Mouse (Mus musculus) testis, postnatal 10 days (tissue): Measurements from ENCODE around the gene Actn4.

Experiments
- DNase-seq: peaks from one replicate; pipeline ENCODE4 v3.0.0; 2021; ENCODE audit warnings: low spot score

Actn4 gene

DNA sequence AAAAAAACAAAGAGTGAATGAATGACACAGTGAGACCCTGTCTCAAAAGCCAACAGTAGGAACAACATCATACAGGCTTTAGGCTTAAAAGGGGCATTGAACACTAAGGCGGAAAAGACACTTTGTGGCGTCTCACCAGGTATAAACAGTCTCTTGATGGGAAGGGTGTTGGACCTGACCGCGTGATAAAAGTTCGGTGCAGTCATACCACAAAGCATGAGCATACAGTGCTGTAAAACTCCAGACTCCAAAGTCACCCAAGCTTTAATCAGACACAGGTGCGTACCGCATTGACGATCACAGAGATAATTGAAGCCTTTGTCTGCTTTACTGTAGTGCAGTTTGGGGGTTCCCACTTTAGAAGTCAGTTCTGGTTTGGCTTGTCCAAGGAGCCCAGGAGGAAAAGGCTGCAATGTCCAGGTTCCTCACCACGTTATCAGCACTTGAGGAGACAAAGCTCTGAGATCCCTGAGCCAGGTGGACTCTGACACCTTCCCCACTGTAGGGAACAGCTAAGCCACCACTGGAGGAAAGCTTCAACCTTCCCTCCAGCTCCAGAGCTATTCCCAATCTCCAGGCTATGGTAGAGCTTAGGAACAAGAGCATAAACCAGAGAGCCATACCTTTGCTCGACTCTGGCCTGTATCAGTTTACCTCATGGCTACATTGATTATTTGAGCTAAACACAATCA is 11.6 kb downstream of the Actn4 start:
- no peak for DNase-seq

DNA sequence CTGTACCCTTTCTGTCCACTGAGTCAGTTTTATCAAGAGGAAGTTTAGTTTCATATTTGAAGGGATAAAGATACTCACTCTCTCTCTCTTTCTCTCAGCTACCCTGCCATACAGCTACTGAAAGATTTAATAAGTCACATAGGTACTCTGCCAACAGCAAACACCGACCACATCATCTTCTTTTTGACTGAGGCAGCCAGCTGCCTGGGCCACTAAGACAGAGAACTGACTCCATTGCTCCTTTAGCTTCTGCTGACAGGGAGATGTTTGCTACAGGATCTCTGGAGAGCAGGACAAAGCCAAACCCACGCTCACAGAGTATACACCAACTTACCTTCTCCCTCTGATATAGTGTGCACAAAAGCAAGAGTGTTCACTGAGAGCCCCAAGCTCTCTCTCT is 12.8 kb downstream of the Actn4 start:
- no peak for DNase-seq

DNA sequence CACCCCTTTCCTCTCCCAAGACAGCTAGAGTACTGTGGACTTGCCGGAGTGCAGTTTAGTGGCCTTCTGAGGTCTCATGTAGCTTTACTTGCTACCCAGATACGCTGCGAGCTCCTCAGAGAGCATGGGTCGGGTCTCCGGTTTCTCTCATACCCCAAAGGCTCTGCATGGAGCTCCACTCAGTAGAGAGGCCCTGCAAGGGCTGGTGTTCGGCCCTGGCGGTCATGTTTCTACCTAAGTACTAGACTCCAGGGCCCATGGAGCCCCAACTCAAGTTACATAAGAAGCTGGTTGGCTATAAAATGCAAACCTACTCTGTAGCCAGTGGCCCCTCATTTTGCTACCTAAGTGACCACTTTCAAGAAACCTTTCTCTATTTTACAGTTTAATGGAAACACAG is 13.4 kb downstream of the Actn4 start:
- DNase-seq = no peak

DNA sequence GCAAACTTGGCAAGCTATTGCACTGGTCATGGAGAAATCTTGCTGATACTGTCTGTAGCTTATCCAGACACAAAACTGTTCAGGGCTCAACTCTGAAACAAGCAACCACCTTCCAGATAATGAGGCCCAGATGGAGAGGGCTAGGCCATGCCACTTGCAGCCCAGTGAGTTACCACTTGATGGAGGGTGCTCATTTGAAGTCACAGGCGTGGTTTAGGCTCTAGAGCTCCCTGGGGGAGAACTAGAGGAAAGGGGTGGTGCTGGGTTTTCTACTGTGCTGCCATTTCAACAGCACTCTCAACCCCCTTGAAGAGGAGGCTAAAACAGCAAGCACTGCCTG is 15.9 kb downstream of the Actn4 start:
- no peak for DNase-seq

DNA sequence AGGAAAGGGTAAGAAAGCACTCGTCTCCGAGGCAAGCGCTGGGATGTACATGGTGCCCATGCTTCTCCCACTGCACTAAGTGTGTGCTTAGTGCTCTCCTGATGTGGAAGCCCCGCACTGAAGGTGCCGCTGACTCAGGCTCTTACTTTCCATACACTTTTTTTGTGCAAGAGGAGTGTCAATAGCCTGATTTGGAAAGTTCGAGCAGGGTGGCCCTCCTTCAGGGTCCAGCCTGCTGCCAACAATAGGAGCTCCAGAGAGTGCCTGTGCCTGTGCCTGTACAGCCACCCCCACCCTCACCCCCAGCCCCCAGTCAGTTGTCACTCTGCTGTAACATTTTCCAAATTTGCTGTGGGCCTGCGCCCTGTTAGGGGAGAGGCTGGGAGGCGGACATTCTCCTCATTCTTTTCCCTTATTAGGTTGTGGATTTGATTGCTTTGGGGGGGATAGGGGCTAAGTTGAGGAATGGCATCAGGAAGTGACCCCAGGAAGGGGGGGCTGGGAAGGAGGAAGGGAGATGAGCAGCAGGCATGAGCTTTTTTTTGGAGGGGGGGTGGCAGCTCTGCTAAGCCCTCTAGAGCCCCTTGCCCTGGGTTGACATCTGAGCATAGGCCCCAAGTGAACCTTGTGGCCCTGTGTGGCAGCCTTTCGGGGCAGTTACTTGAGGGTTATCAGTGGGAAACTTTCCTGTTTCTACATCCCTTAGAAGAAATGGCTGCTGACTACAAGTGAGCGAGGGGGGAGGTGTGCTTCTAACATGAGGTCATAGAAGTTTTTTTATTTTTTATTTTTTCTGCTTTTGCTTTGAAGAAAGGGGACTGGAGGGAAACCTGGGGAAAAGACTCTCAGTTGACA is 16.5 kb downstream of the Actn4 start:
- no peak for DNase-seq

DNA sequence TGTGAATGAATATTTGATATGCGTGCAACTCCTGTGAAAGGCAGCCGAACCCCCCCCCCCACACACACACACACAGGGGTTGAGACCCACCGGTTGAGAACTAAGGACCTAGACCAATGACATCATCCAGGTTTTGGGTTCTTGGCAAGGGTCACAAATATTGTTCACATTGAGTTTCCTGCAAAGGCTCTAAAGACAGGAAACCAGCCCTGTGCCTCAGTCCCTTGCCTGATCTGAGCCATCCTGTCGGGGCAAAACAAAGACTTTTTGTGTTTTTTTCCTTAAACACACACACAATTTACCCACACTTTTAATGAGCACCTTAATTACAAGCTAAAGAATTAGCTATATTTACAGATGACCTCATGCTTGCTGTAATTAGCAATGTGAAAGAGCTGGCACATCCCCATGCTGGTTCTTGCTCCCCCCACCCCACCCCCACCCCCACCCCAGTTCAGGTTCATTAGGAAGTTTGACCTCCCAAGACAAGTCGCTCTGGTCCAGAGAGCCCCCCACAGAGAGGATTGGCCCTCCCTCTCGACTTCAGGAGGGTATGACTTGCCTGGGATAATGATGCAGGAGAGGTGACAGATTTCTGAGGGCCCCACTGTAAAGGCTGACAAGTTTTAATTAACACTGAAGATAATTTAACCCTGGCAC is 17.3 kb downstream of the Actn4 start:
- DNase-seq = no peak

DNA sequence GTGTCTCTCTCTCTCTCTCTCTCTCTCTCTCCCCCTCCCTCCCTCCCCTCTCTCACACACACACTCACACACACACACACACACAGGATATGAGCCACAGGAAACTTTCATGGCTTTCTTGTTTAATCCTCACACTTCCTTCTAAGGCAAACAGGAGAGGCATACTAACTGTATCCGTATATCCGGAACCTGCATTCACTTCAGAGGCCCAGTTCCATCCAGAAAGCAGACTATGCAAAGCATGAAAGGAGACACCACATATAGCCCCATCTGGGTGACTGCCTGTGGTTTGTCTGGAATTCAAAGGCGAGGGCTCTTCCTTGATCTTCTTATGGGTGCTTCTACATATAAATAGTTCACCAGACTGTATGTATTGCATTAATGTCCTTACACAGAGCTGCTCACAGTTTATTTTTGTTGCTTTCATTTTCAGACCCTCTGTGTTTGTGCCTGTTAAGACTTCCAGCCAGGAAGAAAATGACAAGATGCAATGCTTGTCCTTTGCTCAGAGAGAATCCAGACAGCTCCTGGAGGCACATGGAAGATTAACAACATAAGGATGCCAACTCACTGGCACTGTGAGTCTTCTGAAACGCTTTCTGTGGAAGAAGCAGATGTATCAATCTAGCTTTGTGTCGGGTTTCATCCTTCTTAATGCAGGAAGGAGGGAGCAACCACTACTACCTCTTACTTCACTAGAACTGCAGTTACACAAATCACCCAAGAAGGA is 18.5 kb downstream of the Actn4 start:
- DNase-seq = no peak

DNA sequence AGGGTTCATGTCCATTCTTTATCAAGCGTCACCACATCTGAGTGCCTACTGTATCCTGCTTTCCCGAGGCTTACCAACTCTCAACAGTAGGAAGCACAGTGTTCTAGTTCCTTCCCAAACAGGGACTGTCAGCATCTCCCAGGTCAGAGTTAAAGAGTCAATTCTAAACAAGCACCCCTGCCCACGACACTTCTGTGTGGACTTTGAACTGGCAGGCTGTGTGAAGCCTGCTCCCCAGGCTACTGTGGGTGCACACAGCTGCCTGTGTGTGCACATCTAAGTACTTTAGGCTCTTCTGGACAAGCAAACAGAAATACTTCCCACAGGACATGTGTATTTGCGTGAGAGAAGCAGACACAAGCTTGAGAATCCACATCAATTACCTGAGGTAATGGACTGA is 20.6 kb downstream of the Actn4 start:
- DNase-seq = no peak

DNA sequence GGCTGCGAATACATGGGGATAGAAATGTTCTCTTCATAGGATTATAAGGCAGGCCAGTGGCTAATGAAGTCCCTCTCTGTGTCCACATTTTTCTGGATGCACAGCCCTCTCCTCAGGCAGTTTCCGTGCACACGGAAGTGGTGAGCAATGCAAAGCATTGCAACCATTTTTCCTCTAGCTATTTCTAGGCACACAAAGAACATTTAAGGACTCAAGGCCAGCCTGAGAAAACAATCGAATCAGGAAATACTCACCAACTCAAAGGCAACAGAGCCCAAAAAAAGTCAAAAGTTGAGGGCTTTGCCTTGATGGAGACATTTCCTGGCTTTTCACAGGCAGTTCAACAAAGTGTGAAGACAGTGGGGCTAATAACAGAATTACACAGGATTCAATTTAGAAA is 21.0 kb downstream of the Actn4 start:
- DNase-seq = no peak

DNA sequence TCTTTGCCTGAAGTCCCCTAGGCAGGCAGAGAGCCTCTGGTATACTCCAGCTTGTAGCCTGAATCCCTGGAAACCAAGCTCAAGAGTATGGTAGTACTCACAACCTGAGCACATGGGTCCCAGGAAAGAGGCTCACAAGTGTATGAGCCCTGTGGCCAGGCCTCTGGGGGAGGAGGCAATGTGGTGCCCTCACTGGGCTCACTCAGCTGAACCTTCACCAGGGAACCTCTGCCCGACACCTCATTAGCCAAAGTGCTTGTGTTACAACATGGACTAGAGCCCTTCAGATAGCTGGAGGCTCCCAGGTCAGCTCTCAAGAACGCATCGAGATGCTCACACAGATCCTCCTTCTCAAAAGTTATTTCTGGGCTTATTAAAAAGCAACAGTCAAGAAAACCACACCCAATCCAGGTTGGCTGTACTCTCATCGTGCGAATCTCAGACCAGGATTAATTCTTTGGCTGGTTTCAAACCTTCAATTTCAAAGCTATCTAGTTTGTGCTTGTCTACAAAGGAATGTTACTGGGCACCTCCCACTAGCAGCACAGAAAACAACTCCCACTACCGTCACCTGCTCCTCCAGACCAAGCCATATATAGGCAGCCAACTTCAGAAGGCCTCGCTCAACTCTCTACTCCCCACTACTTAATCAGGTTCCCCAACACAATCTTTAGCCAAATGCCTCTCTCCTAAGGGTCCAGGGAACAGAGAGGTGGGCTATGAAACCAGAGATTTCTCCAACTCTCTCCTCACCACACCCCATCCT is 22.5 kb downstream of the Actn4 start:
- DNase-seq = no peak

DNA sequence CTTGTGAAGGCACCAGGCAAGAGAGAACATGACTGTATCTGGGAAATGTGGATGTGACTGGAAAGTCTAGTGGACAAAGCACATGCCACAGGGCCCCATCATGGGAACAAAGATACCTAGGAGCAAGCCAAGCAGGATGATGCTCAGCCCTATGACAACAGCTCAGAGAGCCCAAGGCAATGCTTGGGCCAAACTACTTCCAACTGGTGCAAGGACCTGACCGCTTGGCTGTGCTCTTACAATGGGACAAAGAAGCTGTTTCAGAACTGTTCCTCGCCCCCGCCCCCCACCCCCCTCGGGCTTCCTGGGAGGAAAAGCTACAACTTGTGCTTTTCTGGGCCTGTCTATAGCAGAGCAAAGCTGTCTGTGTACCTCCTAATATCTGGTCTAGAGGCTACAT is 23.5 kb downstream of the Actn4 start:
- DNase-seq = no peak

DNA sequence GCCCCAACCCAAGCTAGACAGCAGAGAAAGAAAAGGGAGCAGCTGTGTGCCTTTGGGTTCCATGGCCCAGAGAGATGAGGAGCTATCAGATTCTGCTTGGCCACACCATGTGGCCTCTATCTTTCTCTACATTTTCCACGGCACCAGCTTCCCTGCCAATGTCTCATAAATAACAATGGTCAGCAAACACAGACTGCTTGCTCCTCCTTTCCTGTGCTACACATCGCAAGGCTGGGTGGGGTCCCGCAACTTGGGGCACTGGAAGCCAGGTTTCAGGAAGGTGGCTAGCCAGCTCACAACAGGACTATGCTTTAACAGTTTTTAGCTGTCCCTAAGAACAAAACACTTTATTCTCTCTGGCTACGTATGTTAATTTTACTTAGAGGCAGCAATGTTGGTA is 25.4 kb downstream of the Actn4 start:
- DNase-seq = no peak

DNA sequence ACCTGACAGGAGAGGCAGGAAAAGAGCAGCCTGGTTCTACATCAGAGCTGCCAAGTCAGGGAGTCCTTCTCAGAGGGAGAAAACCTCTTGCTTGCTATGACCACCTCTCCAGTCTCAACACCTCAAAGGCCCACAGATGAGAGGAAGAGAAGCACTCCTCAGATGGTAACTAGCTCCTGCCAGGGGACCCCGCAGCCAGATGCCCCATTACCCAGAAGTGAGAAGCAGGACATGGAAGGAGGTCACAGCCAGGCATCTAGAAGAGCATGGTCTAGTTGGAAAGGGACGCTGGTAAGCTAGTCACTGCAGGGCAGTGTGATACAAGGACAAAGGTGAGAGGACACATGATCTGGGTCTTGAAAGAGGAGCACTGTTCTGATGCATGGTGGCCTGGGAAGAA is 28.3 kb downstream of the Actn4 start:
- no peak for DNase-seq

DNA sequence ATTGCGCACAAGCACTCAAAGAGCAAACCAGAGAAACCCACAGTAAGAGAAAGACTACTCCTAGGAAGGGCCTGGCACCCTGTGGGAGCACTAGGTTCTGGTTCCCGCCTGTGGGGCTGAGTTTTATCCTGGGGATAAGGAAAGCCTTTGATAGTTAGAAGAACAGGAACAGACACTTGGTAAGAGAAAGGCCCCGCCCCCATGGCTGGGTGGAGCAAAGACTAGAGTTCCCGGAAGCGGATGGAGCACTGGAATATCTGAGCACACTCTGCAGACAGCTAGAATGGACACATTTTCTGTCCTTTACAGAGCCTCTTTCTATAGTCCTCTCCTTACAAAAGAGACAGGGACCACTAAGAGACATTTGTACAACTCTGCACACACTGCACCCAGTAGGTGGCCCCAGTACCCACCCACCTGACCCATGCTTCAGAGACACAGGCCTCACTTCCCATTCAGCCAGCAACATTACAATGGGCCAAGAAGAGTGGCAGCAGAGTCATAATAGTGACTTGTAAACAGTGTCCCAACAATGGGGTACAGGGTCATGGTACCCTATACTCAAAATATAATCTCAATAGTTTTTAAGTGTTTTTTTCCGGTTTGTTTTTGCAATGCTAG is 29.6 kb downstream of the Actn4 start:
- DNase-seq = peak; percentile 71

DNA sequence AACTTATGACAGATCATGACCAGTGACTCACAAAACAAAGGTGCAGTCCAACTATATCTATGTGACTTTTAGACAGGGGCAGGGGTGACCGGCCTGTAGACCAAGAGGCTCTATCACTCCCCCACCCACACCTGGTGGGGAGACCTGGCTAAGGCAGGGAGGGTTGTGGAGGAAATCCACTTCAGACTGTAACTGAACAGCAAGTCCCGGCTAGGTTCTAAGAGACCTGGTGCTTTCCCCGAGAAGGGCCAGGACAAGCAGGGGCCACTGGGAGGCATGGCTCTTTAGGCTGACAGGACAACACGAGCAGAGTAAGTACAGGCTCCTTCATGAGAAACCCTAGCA is 30.5 kb downstream of the Actn4 start:
- DNase-seq = no peak

DNA sequence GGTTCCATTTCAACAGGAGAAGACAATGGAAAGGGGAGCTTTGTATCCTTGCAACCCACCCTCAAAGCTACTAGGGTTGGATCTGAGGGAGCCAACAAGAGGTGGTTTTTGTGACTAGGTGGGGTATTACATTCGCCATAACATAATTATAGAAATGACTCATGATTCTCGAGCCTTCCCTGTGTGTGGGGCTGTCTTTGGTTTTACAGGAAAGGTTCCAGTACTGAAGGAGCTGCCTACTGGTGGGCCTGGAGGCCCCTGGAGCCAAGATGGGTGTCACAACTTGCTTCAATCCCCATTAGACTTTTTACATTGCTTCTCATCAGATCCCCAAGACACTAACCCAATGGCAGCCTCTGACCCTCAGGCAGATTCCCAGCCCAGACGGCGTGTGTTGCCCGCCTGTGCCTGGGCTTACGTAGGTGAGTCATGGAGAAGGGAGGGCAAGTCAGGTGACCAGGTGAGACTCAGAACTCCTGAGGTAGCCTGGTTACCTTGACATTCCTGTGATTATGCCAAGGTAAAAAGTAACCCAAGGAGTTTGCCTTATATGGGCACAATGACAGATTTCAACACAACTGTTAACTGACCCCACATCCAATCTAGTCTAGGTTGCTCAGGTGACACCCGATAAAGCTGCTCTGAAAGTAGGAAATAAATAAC is 31.0 kb downstream of the Actn4 start:
- DNase-seq = no peak

DNA sequence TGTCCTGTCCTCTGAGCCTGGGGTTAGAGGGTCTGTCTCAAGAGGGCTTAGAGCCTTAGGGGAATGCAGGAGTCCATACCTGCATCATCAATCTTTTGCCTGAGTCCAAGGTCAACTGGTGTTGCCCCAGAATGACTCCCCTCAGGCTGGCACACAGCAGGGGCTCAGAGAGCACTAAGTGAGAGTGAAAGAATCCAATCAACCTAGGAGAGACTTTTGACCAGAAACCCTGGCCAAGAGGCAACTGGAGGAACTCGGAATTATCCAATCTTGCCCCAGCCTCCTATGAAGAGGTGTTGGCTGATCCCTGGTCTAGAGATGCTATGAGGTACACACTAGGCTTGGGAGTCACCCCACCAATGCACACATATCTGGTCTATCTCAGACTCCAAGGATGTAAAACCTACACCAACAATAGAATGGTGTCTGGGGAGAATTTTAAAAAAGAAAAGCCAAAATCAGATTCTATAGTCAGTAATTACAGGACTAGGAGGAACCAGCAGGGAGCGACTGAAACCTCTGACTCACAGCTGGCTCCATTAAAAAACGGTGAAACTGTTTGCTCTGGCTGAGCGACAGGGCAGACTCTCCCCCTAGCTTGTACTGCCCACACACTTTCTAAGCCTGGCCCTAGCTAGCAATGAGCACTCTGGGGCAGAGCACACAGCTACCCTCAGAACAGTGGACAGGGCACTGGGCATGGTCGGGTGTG is 31.7 kb downstream of the Actn4 start:
- DNase-seq = no peak

DNA sequence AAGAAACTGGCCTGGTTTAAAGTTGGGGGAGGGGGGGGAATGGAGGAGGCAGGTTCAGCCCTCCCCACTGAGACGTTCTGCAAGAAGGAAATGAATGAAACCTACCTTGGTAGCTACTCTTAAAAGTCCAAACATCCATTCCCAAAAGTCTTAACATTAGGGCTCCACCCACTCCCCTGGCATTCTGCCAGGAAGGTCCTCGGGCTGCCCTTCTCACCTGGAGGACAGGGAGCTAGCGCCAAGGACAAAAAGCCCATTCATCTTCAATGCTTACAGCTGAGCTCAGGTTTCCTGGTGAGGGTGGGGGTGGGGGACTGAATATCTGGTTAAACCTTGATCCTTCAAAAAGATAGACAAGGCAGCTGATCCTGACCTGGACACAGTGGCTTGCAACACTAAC is 32.8 kb downstream of the Actn4 start:
- DNase-seq = no peak

DNA sequence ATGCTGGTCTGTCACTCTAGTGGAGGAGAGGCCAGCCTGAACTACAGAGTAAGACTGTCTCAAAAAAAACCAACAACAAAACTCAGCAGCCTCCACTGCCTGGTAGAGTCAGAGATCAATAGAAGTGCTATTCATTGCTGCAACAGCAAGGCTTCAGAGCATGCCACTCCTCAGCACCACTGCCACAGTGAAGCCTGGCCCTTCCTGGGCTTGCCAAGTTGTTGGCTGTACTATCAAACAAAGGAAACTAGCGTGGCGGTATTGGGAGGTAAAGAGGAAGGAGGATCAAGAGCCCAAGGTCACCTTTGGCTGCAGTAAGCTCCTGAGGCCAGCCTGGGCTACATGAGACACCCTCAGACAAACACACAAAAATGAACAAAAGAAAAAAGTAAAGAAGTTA is 36.0 kb downstream of the Actn4 start:
- DNase-seq = no peak

DNA sequence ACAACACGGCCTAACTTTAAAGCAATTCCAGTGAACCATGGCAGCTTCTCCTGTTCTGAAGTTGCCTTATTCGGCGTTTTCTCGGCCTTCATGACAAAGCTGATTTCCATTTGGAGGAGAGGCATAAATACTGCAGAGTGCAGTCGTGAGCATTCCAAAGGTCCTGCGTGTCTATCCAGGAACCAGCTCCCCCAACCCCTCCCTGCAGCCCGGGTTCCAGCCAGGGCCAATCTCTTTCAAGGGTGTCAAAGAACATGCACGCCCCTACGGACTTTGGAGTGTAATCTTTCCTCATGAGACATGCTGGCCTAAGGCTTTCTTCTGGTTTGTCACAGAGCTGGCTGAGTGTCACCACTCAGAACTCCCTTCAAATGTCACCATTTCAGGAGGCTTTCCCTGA is 36.8 kb downstream of the Actn4 start:
- peak; percentile 67 for DNase-seq
